In the genomic region with DNA sequence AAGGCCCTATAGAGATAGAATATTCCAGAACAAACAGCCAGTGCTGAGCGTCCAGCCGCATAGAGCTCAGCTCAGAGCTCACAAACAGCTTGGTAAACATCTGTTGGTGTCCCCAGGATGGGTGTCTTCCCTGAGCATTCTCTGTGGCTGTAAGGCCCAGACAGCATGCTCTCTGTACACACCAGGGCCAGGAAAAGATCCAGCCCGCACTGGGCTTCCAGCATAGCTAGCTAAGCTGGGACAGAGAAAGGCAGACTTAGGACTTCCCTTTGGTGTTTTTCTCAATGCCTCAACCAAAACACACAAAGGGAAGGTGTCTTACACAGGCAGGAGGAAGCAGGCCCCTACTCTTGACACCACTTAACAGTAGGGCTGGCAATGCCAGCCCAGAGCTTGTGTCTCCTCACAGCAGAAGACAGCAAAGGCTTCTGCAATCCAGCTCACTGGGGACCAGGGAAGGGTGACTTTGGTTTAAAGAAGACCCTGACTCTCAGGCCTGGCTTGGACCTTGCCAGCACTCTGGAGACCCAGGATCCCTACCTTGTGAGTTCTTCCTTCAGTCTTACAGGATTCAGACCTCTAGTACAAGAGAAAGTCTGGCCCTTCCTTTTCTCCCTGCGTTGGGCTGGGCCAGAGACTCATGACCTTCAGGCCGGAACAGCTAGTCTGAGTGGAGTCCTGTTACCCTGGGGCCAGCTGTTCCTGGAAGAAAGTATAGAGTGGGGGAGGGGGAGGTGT, we compare ENCODE assay signal across 8 mouse cellular contexts. TPM values are rescaled to one million over a fixed set of nuclear protein-coding genes. Genes with fewer than 3 reads are reported as not detected.
DNase-seq lines count a peak whose midpoint lies in the region; ATAC-seq and TF ChIP-seq lines count a peak whose summit lies in the region.

A gene (minus strand): TSS at position 601 of the 738 bp plus-strand sequence.

- H3K4me3 ChIP-seq in left cerebral cortex, adult 2 months: no peak within 1 kb of the TSS
- peak within 1 kb of the TSS; percentile 10; the same call in 1 of the 2 replicates for H3K4me3 ChIP-seq in liver, embryonic 13.5 days (replicated peaks)
- peak within 1 kb of the TSS; percentile 6 for H3K4me3 ChIP-seq in small intestine, adult 2 months (ENCODE audit: low read depth, low read length)

- TF ChIP-seq CTCF in left cerebral cortex, adult 2 months (IDR thresholded peaks at IDR 0.05): no peak
- no peak for TF ChIP-seq CTCF in small intestine, adult 2 months (IDR thresholded peaks at IDR 0.05; ENCODE audit: extremely low read depth, insufficient read length, insufficient replicate concordance, low read depth, low read length)

- peaks cover 24% of the 10 kb centered on the region for H3K4me1 ChIP-seq in liver, embryonic 13.5 days (replicated peaks)
- H3K4me1 ChIP-seq in small intestine, adult 2 months (ENCODE audit: control insufficient read depth, insufficient read depth, insufficient read length, low read length): peaks cover 8% of the 10 kb centered on the region; the same call in 1 of the 2 replicates

- no peaks in the 10 kb centered on the region for H3K36me3 ChIP-seq in liver, embryonic 13.5 days
- no peaks in the 10 kb centered on the region for H3K36me3 ChIP-seq in small intestine, adult 2 months (ENCODE audit: control insufficient read depth, insufficient read depth, low read length)

- no peak for ATAC-seq in common myeloid progenitor, adult 5-6 weeks (replicated peaks; ENCODE audit: low read depth, poor library complexity, severe bottlenecking)
- ATAC-seq in liver, embryonic 13.5 days (ENCODE audit: low read depth): no peak; the same call in 1 of the 2 replicates

- no peak for TF ChIP-seq POLR2A in small intestine, adult 2 months (IDR thresholded peaks at IDR 0.05; ENCODE audit: low read depth, low read length)

- peak in 1 of 2 experiments; percentile 6 for DNase-seq in left cerebral cortex, adult 2 months (ENCODE audit: extremely low spot score in 1 of 2, low spot score in 2 of 2)
- no peak for DNase-seq in left cerebral cortex, adult 11 months (ENCODE audit: low spot score)
- DNase-seq in heart, adult 18-20 months: peak; percentile 56 to 61
- DNase-seq in kidney, adult 11 months: peak; percentile 65
- no peak for DNase-seq in liver, embryonic 13.5 days
- DNase-seq in frontal cortex, postnatal 25 days (ENCODE audit: low spot score in 2 of 2): no peak

- H3K9ac ChIP-seq in liver, embryonic 13.5 days: no peak within 1 kb of the TSS

- no peak within 1 kb of the TSS for H3K27ac ChIP-seq in left cerebral cortex, adult 2 months
- H3K27ac ChIP-seq in liver, embryonic 13.5 days: peak within 1 kb of the TSS; percentile 58
- peak within 1 kb of the TSS; percentile 68 for H3K27ac ChIP-seq in small intestine, adult 2 months (ENCODE audit: insufficient read depth, low read depth, low read length)

- intact Hi-C loops in left cerebral cortex, adult 2 months (cut with DNase I): no loop called here

- WGBS in liver, embryonic 13.5 days (ENCODE audit: insufficient replicate concordance): 51% methylated on average over 5 of the region's 5 CpGs
- WGBS in small intestine, adult 2 months: 65% methylated on average over 5 of the region's 5 CpGs

- peak within 1 kb of the TSS; percentile 39 for H3K4me2 ChIP-seq in liver, embryonic 13.5 days

- H3K27me3 ChIP-seq in liver, embryonic 13.5 days: no peaks in the 10 kb centered on the region
- no peaks in the 10 kb centered on the region for H3K27me3 ChIP-seq in small intestine, adult 2 months (ENCODE audit: control insufficient read depth, insufficient read depth, low read length)

- no peaks in the 10 kb centered on the region for H3K9me3 ChIP-seq in liver, embryonic 13.5 days (replicated peaks)

RNA-seq across cellular contexts. Expression of the gene that starts here (rescaled TPM):
- 100 to 1,000 TPM; 107 to 118 TPM for total RNA-seq in left cerebral cortex, adult 2 months (2021)
- total RNA-seq in common myeloid progenitor, adult 5-6 weeks (2017): 30.8 and 38.7 TPM in 2 replicates
- total RNA-seq in heart, adult 18-20 months (2021): 10 to 100 TPM; 26.6 to 34.5 TPM
- polyA plus RNA-seq in liver, embryonic 13.5 days (2015; fragmentation: Nextera tagmentation; extraction: Ambion mirVana): 9.3 and 10.7 TPM in 2 replicates
- 56.4 and 64.9 TPM in 2 replicates for polyA plus RNA-seq in small intestine, adult 2 months (2012; rRNA removed)

Comparison
In these comparisons a context has a peak if more than half of its experiments do, and no peak if none do; other contexts are left out.
1. DNase-seq: peak in heart, adult 18-20 months (2 of 2) and kidney, adult 11 months (single experiment); none in left cerebral cortex, adult 11 months (single experiment), liver, embryonic 13.5 days (single experiment) and frontal cortex, postnatal 25 days (0 of 2).